Mouse (Mus musculus) stomach, postnatal 0 days (tissue): ENCODE measurements at regions not wholly inside any gene's neighbourhood (a gene's known extent, or its start where the extent isn't known, plus 50 kb on each side); places are given as distances from the start of the nearest gene placed in this dataset.

ENCODE experiments used
- CTCF ChIP-seq: IDR thresholded peaks from 2 replicates; pipeline ENCODE4 v1.5.1; 2016; ENCODE audit warnings: antibody characterized with exemption, low read depth, mild to moderate bottlenecking, moderate library complexity
- EP300 ChIP-seq: optimal IDR thresholded peaks from 2 replicates; pipeline ENCODE3; 2016; ENCODE audit warnings: antibody characterized with exemption

- TF ChIP-seq CTCF (no peak), EP300 (no peak)
These were observed 381.8 kb upstream of the Nr2f2 start for GRCm38 (mm10) chr7:70748345-70748744.
